Mouse (Mus musculus): ENCODE data around the gene Safb. TPM values are rescaled to one million over a fixed set of nuclear protein-coding genes. Genes with fewer than 3 reads are reported as not detected.
A peak's percentile ranks its signal among the peaks of the same experiment; 100 is the strongest.
"Not testable (repeated sequence)": the region's sequence is repeated elsewhere in the genome, so short reads cannot be mapped to it uniquely, and the experiment has no call there.

Gene Safb
- polyA plus RNA-seq, 1 experiment, result 696 TPM

DNA sequence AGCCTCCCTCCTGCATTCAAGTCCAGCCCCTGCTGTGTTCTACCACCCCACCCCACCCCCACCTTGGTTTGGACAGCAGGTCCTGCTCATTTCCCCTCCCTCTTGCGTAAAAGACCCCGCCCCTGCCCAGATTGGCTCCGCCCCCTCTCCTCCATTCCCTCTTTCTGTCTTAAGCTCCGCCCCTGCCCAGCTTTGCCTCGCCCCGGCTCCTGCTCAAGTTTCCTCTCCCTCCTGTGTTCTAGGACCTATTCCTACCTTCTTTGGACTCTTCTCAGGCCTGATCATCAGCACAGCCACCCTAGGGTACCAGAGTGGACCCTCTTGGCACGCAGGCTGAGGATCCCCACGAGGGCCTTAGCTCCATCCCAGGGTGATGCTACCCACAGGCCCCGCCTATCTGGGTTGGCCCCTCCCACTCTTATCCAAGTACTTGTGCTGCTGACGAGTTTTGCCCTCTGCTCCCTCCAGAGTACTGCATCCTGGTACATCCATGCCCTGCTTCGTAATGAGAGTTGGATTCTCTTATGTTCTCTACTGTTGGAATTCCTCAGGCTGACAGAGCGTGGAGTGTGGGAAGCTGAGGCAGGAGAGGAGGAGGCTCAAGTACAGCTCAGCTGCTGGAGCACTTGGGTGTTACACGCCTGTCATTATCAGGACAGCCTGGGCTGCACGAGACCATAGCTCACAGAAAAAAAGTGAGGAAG, 27.4 kb downstream of the Safb start:
- 18% methylated on average over 14 of the region's 14 CpGs for WGBS
- Histone ChIP-seq H3K4me1 (ENCODE audit: control insufficient read depth, insufficient read depth, low read length) (peaks cover 29% of the 10 kb centered on the region), H3K27ac (ENCODE audit: insufficient read depth, low read depth, low read length) (no peak overlapping the region), H3K4me3 (ENCODE audit: insufficient read depth, low read depth, low read length) (no peak overlapping the region)
- no peak for TF ChIP-seq CTCF (IDR thresholded peaks at IDR 0.05; ENCODE audit: insufficient read depth, low read depth, low read length)
- TF ChIP-seq POLR2A (IDR thresholded peaks at IDR 0.05; ENCODE audit: insufficient read depth, low read depth, low read length), result no peak

DNA sequence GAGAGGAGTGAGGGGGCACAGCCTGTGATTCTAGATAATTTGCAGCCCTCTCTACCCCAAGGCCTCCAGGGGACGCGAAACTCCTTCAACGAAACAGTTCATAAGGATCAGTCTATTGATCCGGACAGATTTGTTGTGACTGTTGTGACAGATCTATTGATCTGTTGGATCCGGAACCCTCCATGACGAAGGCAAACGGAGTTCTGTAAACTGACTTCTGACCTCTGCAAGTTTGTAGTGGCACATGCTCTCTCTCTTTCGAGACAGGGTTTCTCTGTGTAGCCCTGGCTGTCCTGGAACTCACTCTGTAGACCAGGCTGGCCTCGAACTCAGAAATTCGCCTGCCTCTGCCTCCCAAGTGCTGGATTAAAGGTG, 27.9 kb downstream of the Safb start:
- peaks cover 27% of the 10 kb centered on the region for H3K4me1 ChIP-seq (ENCODE audit: control insufficient read depth, insufficient read depth, low read length)
- not testable (repeated sequence) for H3K27ac ChIP-seq (ENCODE audit: insufficient read depth, low read depth, low read length); H3K4me3 ChIP-seq (ENCODE audit: insufficient read depth, low read depth, low read length)
- 83% methylated on average over 10 of the region's 10 CpGs for WGBS

- under 1% methylated on average over 52 of the region's 52 CpGs for WGBS
- Histone ChIP-seq H3K4me1 (ENCODE audit: control insufficient read depth, insufficient read depth, low read length) (peaks cover 25% of the 10 kb centered on the region), H3K27ac (ENCODE audit: insufficient read depth, low read depth, low read length) (peak within 1 kb of the TSS; percentile 54), H3K4me3 (ENCODE audit: insufficient read depth, low read depth, low read length) (peak within 1 kb of the TSS; percentile 55)
- TF ChIP-seq CTCF (IDR thresholded peaks at IDR 0.05; ENCODE audit: insufficient read depth, low read depth, low read length), result peak; percentile 91
- peak; percentile 74 for TF ChIP-seq POLR2A (IDR thresholded peaks at IDR 0.05; ENCODE audit: insufficient read depth, low read depth, low read length)
Observed at GRCm38 (mm10) chr17:56613236-56613844, 28.7 kb downstream of the Safb start, which contains the start of gene Rpl36. TSS of gene Rpl36 (plus strand) at chr17:56613416.

- under 1% methylated on average over 26 of the region's 26 CpGs for WGBS
- H3K4me1 ChIP-seq (ENCODE audit: control insufficient read depth, insufficient read depth, low read length), result peaks cover 19% of the 10 kb centered on the region
- H3K4me3 ChIP-seq (ENCODE audit: insufficient read depth, low read depth, low read length), result peak overlapping the region; percentile 55
- H3K27ac ChIP-seq (ENCODE audit: insufficient read depth, low read depth, low read length), result not testable (repeated sequence)
Observed at GRCm38 (mm10) chr17:56613893-56614292, 29.3 kb downstream of the Safb start.

- Histone ChIP-seq H3K4me1 (ENCODE audit: control insufficient read depth, insufficient read depth, low read length) (peaks cover 19% of the 10 kb centered on the region), H3K27ac (ENCODE audit: insufficient read depth, low read depth, low read length) (no peak overlapping the region), H3K4me3 (ENCODE audit: insufficient read depth, low read depth, low read length) (peak overlapping the region; percentile 55)
- WGBS, result 23% methylated on average over 14 of the region's 14 CpGs
- TF ChIP-seq CTCF (IDR thresholded peaks at IDR 0.05; ENCODE audit: insufficient read depth, low read depth, low read length), result no peak
- no peak for TF ChIP-seq POLR2A (IDR thresholded peaks at IDR 0.05; ENCODE audit: insufficient read depth, low read depth, low read length)
Observed at GRCm38 (mm10) chr17:56614391-56615135, 29.9 kb downstream of the Safb start.

GRCm38 (mm10) chr17:56615136-56615784, 30.6 kb downstream of the Safb start:
- Histone ChIP-seq H3K4me3 (ENCODE audit: insufficient read depth, low read depth, low read length) (no peak overlapping the region), H3K4me1 (ENCODE audit: control insufficient read depth, insufficient read depth, low read length) (peaks cover 19% of the 10 kb centered on the region), H3K27ac (ENCODE audit: insufficient read depth, low read depth, low read length) (no peak overlapping the region)
- no peak for TF ChIP-seq CTCF (IDR thresholded peaks at IDR 0.05; ENCODE audit: insufficient read depth, low read depth, low read length)
- WGBS, result 77% methylated on average over 11 of the region's 11 CpGs

- WGBS, result 84% methylated on average over 4 of the region's 4 CpGs
- Histone ChIP-seq H3K27ac (ENCODE audit: insufficient read depth, low read depth, low read length) (no peak overlapping the region), H3K4me1 (ENCODE audit: control insufficient read depth, insufficient read depth, low read length) (peaks cover 17% of the 10 kb centered on the region), H3K4me3 (ENCODE audit: insufficient read depth, low read depth, low read length) (no peak overlapping the region)
- no peak for TF ChIP-seq CTCF (IDR thresholded peaks at IDR 0.05; ENCODE audit: insufficient read depth, low read depth, low read length)
- TF ChIP-seq POLR2A (IDR thresholded peaks at IDR 0.05; ENCODE audit: insufficient read depth, low read depth, low read length), result no peak
Observed at GRCm38 (mm10) chr17:56615792-56616191, 31.2 kb downstream of the Safb start.

DNA sequence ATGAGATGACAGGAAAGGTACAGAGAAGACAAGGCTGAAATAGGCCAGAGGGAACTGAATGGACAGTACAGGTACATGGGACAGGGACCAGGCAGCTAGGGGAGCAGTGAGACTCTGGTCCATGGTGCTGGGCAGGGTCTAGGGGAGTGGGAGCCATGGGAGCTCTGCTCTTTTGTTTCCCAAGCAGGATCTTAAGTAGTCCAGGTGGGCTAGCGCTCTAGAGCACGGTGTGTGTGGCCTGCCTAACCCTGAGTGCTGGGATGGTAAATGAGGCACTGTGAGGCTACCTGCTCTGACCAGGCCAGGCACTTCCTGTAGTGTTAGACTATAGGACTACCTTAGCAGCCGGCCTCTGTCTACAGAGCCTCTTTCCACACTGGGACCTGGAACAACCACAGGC, 32.1 kb downstream of the Safb start:
- Histone ChIP-seq H3K4me1 (ENCODE audit: control insufficient read depth, insufficient read depth, low read length) (peaks cover 17% of the 10 kb centered on the region), H3K4me3 (ENCODE audit: insufficient read depth, low read depth, low read length) (no peak overlapping the region), H3K27ac (ENCODE audit: insufficient read depth, low read depth, low read length) (no peak overlapping the region)
- WGBS, result 81% methylated on average over 3 of the region's 3 CpGs
- TF ChIP-seq CTCF (IDR thresholded peaks at IDR 0.05; ENCODE audit: insufficient read depth, low read depth, low read length) (no peak), POLR2A (IDR thresholded peaks at IDR 0.05; ENCODE audit: insufficient read depth, low read depth, low read length) (no peak)

- TF ChIP-seq CTCF (IDR thresholded peaks at IDR 0.05; ENCODE audit: insufficient read depth, low read depth, low read length) (no peak), POLR2A (IDR thresholded peaks at IDR 0.05; ENCODE audit: insufficient read depth, low read depth, low read length) (no peak)
- Histone ChIP-seq H3K4me3 (ENCODE audit: insufficient read depth, low read depth, low read length) (no peak overlapping the region), H3K27ac (ENCODE audit: insufficient read depth, low read depth, low read length) (no peak overlapping the region), H3K4me1 (ENCODE audit: control insufficient read depth, insufficient read depth, low read length) (peaks cover 10% of the 10 kb centered on the region)
- whole genome bisulfite sequencing, result 86% methylated on average over 8 of the region's 8 CpGs
Observed at GRCm38 (mm10) chr17:56617628-56618027, 33.0 kb downstream of the Safb start.
